Mouse (Mus musculus) erythroblast, embryonic 14.5 days (primary cell): ENCODE results near the gene Cacna1f. TPM values are rescaled to one million over a fixed set of nuclear protein-coding genes. Genes with fewer than 3 reads are reported as not detected.

Experiments
- H3K27me3 ChIP-seq: 2 replicates; pipeline ENCODE4 v1.6.1; 2012; ENCODE audit warnings: inconsistent platforms; ENCODE audit not compliant: control insufficient read depth
- H3K36me3 ChIP-seq: 2 replicates; pipeline ENCODE4 v1.6.1; 2012; ENCODE audit warnings: mild to moderate bottlenecking, inconsistent platforms; ENCODE audit not compliant: control insufficient read depth
- H3K4me1 ChIP-seq: 2 replicates; pipeline ENCODE4 v1.6.1; 2012; ENCODE audit warnings: inconsistent platforms; ENCODE audit not compliant: control insufficient read depth
- H3K4me3 ChIP-seq: replicated peaks from 2 replicates; pipeline ENCODE3; 2012; ENCODE audit warnings: moderate library complexity, mild to moderate bottlenecking, inconsistent platforms
- H3K9me3 ChIP-seq: 2 replicates; pipeline ENCODE4 v1.6.1; 2012; ENCODE audit warnings: low read length, inconsistent platforms, mixed read lengths; ENCODE audit not compliant: control insufficient read depth
- GATA1 ChIP-seq: IDR thresholded peaks from 2 replicates; pipeline ENCODE4 v1.6.1; 2012; ENCODE audit warnings: low read length, inconsistent platforms, mixed read lengths
- TAL1 ChIP-seq: IDR thresholded peaks from 3 replicates; pipeline ENCODE4 v1.6.1; 2012; ENCODE audit warnings: low read length, inconsistent platforms, mixed read lengths
- polyA plus RNA-seq: library from polyadenylated mRNA; stranded (reverse); fragments of >175 nt; gene quantifications from 2 replicates; pipeline ENCODE4 v1.2.3, GENCODE M21; 2012

Gene Cacna1f
- 0.01 TPM in 1 of 2 replicates, not detected in the other for polyA plus RNA-seq

DNA sequence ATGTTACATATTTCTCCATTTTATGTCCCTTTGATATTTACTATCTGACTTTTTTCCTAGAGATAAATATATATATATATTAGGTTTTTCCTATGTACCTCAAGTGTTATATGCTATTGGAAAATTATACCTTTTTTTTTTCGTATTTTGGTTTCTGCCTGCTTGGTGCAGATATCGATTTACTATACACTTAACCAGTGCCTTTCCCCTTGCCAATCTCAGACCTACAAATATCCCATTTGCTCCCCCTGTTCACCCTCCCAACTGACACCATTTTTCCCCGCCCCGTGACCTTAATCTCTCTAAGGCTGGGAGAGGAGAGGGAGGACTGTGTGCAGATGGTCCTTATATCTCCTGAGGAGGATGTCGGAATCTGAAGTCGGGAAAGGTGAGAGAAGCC is at the start of gene Cacna1f:
Cacna1f (plus strand) TSS at position 301 of the 400 bp plus-strand sequence.
- Histone ChIP-seq H3K4me1 (peaks cover 20% of the 10 kb centered on the region), H3K9me3 (peaks cover 4% of the 10 kb centered on the region; the same call in 1 of the 2 replicates), H3K4me3 (no peak within 1 kb of the TSS), H3K27me3 (peaks cover 39% of the 10 kb centered on the region), H3K36me3 (peaks cover 21% of the 10 kb centered on the region)
- TF ChIP-seq GATA1 (no peak), TAL1 (no peak)

DNA sequence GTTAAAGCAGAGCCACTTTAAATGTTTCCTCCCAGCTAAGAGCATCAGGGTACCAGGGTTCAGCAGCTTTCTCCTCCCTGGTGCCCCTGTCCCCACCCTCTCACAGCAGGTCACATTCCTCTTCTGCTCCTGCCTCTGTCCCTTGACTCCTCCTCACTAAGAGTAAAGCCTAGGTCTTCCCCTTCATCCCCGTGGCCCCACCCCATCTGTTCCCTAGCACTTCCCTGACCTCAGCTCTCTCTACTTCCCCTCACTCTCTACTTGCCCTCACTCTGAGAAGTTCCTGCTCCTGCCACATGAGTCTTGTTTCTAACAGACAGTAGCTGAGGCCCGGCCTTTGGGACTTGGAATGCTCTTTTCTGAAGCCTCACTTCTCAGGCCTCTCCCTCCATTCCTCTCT is 43.8 kb upstream of the Cacna1f start:
- H3K4me3 ChIP-seq = no peak overlapping the region
- no peaks in the 10 kb centered on the region for H3K9me3 ChIP-seq
- no peaks in the 10 kb centered on the region; the same call in 1 of the 2 replicates for H3K4me1 ChIP-seq
- TF ChIP-seq GATA1 = no peak
- no peak for TF ChIP-seq TAL1
- H3K36me3 ChIP-seq = no peaks in the 10 kb centered on the region
- no peaks in the 10 kb centered on the region for H3K27me3 ChIP-seq

DNA sequence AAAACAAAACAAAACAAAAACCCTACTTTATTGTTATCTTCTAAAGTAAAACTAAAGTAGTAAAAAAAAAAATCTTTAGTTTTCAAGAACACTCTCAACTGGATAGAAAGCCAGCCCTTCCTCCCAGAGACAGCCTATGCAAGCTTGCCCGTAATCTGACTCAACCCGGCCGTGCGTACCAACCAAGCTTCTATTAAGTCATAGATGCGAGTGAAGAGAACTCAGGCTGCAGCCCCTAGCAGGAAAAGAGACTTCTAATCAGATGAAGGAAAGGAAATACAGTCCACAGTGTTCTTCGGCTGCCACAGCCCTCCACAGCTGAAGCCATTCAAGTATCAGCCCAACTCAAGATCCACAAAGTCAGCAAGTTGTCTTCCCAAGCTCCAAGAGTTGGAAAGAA is 40.5 kb upstream of the Cacna1f start:
- Histone ChIP-seq H3K27me3 (no peaks in the 10 kb centered on the region), H3K9me3 (no peaks in the 10 kb centered on the region)

DNA sequence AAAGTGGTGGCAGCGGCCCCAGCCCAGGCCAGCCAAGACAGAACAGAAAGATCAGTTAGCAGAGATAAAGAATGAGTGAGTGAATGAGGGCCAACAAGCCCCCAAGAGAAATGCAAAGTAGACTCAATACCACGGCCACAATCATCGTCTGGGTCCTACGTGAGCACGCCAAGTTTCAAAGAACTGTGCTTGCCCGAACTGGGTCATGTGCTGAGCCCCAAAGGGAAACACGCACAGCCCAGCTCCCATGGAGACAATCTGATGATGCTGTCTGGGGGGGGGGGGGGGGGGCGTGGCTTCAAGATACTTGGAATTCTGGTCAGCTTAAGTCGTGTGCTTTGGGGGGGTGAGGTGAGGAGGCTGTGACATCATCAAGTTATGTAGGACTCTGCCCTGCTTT is 39.4 kb upstream of the Cacna1f start:
- Histone ChIP-seq H3K4me1 (peaks cover 14% of the 10 kb centered on the region), H3K9me3 (no peaks in the 10 kb centered on the region), H3K27me3 (no peaks in the 10 kb centered on the region), H3K4me3 (no peak overlapping the region), H3K36me3 (no peaks in the 10 kb centered on the region; the same call in 1 of the 2 replicates)
- TF ChIP-seq GATA1 = no peak
- TF ChIP-seq TAL1 = no peak

More for the DNA sequence above, 40.5 kb upstream of the Cacna1f start:
- Histone ChIP-seq H3K36me3 (no peaks in the 10 kb centered on the region; the same call in 1 of the 2 replicates), H3K4me1 (peaks cover 3% of the 10 kb centered on the region), H3K4me3 (no peak overlapping the region)
- no peak for TF ChIP-seq TAL1

DNA sequence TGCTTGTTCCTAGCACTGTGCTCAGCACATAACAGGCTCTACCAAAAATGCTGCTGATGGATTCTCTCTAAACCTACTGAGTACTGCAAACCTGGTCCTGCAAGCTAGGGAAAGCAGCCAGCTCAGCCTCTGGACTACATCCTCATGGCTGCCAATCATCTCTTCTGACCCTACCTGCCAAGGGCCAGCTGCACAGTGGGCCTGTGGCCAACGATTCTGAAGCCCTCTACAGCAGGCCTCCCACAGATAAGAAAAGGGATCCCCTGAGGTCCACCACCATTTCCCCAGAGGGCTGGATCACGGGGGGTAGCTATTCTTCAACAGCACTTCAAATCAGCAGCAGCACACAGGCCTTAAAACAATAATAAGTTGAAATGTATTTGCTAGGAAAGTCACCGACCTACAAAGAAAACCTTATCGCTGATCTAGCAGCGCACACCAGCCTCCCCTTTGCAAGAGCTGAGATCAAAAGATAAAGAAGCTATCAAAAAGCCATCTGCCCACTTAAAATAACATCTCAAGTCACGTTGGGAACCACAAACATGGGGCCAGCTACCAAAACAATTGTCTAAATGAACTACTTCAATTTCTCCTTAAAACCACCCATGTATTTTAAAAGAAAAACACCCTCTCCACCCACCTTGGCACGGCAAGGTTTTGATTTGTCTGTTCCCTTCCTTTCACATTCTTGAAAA is 36.3 kb upstream of the Cacna1f start:
- no peaks in the 10 kb centered on the region; the same call in 1 of the 2 replicates for H3K36me3 ChIP-seq
- no peaks in the 10 kb centered on the region for H3K27me3 ChIP-seq
- peaks cover 39% of the 10 kb centered on the region for H3K4me1 ChIP-seq
- peaks cover 10% of the 10 kb centered on the region for H3K9me3 ChIP-seq
- H3K4me3 ChIP-seq = no peak overlapping the region
- TF ChIP-seq GATA1 (no peak), TAL1 (no peak)

DNA sequence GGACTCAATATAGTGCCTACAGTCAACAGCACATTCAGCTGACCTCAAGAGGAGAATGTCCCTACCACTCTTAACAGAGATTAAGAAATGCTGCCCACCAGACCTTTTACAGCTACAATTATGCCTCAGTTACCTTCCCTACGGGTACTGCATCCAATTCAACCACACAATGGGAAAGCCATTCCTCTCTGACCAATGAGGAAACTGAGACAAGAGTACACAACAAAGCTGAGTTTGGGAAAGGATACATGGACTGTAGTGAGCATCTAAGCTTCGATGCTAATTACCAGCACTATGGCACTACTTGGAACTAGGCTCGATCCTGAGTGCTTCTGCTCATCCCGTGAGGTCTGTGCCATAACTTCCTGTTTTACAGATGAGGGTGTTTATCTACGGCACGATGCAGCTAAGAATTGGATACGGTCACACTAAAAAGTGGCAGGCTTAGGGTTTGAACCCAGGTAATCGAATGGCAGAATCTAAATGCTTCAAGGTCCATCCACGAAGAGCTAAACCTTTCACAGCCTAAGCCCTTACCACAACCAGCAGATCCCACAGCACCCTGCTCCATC is 35.2 kb upstream of the Cacna1f start:
- peaks cover 43% of the 10 kb centered on the region for H3K4me1 ChIP-seq
- no peak overlapping the region for H3K4me3 ChIP-seq
- no peaks in the 10 kb centered on the region; the same call in 1 of the 2 replicates for H3K36me3 ChIP-seq

DNA sequence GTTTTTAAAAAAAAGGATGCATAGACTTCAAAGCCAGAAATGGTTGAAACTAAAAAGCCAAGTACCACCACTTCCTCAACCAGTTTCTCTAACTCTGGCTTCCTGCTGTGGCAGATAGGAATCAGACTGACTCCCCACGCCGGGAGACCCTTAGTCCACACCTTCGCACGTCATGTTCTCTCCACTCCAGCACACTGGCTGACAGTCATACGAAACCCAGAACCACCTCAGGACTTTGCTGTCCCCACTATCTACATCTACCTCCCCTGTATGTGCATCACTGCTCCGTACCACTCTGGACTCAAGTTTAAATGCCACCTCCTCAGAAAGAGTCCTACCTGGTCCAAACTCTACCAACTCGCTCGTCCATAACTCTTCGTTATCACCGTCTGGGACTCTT is 34.4 kb upstream of the Cacna1f start:
- TF ChIP-seq GATA1 = no peak
- no peak for TF ChIP-seq TAL1
- H3K36me3 ChIP-seq = no peaks in the 10 kb centered on the region; the same call in 1 of the 2 replicates
- peaks cover 10% of the 10 kb centered on the region for H3K9me3 ChIP-seq
- peak overlapping the region; percentile 81 for H3K4me3 ChIP-seq
- H3K4me1 ChIP-seq = peaks cover 43% of the 10 kb centered on the region
- H3K27me3 ChIP-seq = peaks cover 3% of the 10 kb centered on the region; the same call in 1 of the 2 replicates

More for the DNA sequence above, 35.2 kb upstream of the Cacna1f start:
- peaks cover 3% of the 10 kb centered on the region; the same call in 1 of the 2 replicates for H3K27me3 ChIP-seq
- H3K9me3 ChIP-seq = peaks cover 10% of the 10 kb centered on the region
- TF ChIP-seq TAL1 = no peak
- no peak for TF ChIP-seq GATA1

DNA sequence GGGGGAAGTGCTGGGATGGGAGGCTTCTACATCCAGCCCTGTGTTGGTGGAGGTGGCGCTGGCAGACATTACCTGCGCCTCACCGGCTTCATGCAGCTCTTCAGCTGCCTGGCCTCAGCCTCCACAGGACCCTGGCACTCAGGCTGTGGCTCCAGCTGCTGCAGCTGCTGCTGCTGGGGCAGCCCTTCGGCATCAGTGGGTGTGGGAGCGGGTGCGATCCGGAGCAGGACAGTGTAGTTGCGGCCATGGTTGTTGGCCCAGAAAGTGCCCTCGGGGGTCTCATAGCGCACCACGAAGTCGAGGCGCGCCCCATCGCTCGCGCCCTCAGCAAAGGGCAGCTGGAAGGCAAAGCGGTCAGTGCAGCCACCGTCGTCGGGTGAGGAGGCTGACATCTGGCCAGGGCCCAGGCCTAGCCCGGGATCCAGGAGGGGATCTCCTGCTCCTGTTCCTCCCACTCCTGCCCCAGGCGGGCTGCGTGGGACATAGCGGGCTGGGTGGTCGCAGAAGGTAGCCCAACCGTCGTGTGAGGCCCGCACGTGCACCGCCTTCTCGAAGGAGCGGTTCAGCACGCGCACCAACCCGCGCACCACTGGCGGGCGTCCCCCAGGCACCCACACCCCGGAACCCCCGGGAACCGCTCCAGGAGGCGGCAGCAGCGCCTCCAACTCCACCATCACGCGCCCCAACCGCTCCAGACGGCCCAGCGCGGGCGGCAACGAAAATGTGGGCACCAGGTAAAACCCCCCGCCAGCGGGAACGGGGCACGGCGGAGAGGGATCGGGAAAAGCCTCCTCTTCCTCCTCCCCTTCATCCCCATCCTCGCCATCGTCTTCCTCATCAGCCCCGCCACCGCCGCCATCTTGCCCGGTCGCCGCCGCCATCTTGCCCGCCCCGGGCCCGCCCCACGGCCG is 33.5 kb upstream of the Cacna1f start, which contains the start of gene Foxp3:
Foxp3 (plus strand) TSS at position 469 of the 911 bp plus-strand sequence.
- Histone ChIP-seq H3K27me3 (peaks cover 3% of the 10 kb centered on the region; the same call in 1 of the 2 replicates), H3K9me3 (peaks cover 10% of the 10 kb centered on the region), H3K36me3 (no peaks in the 10 kb centered on the region; the same call in 1 of the 2 replicates), H3K4me3 (peak within 1 kb of the TSS; percentile 81), H3K4me1 (peaks cover 43% of the 10 kb centered on the region)
- TF ChIP-seq GATA1 (no peak), TAL1 (no peak)
